Mouse (Mus musculus): ENCODE data around the gene Luc7l3. TPM values are rescaled to one million over a fixed set of nuclear protein-coding genes. Genes with fewer than 3 reads are reported as not detected.

Gene Luc7l3
- polyA plus RNA-seq, 1 experiment from 2014 or later: 68.5 TPM

DNA sequence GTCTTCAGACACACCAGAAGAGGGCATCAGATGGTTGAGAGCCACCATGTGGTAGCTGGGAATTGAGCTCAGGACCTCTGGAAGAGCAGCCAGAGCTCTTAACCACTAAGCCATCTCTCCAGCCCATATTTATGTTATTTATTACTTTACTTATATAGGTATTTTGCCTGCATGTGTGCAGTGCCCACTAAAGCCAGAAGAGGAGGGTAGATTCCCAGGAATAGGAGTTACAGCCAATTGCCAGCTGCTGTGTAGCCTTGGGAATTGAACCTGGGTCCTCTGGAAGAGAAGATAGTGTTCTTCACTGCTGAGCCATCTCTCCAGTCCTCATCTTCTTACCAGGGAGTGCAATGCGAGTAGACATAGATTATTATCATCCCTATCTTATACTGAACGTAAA is 28.1 kb upstream of the Luc7l3 start:
- no peak overlapping the region for H3K27ac ChIP-seq (replicated peaks)
- 69% methylated on average over 2 of the region's 2 CpGs for WGBS
- H3K9ac ChIP-seq: no peak overlapping the region
- H3K4me2 ChIP-seq: no peak overlapping the region
- H3K36me3 ChIP-seq: no peaks in the 10 kb centered on the region
- H3K27me3 ChIP-seq (replicated peaks): peaks cover 28% of the 10 kb centered on the region
- peaks cover 22% of the 10 kb centered on the region for H3K4me1 ChIP-seq
- no peak overlapping the region for H3K4me3 ChIP-seq
- H3K9me3 ChIP-seq: no peaks in the 10 kb centered on the region
- no peak for ATAC-seq (ENCODE audit: extremely low read depth, insufficient number of reproducible peaks, low FRiP score, low TSS enrichment)

DNA sequence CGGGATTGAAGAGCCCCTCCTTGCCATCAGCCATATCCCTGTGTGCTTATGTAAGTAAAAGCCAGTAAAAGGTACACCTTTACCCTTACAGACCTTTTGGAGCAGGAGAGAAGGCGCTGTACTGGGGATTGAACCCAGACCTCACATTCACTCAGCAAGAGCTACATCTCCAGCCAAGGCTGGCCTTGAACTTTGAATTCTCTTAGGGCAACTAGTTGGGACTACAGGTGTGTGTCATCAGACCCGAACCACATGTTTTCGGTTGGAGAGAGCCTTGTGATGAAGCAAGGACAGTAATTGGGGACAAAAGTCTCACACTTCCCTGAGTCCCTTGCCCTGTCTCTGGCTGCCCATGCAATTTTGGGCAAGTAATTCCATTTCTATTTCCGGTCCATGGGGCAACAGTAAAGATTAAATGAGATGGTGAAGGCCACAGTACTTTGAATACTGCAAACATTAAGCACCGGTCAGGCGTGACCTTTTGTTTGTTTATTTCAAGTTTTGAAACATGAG is 25.3 kb upstream of the Luc7l3 start:
- H3K4me2 ChIP-seq: no peak overlapping the region

GRCm38 (mm10) chr11:94346611-94347010 is 24.8 kb upstream of the Luc7l3 start:
- Histone ChIP-seq H3K9me3 (no peaks in the 10 kb centered on the region), H3K4me3 (no peak overlapping the region), H3K9ac (no peak overlapping the region; the same call in 1 of the 2 replicates), H3K4me2 (no peak overlapping the region), H3K27me3 (replicated peaks) (no peaks in the 10 kb centered on the region; the same call in 1 of the 2 replicates), H3K27ac (replicated peaks) (no peak overlapping the region), H3K4me1 (peaks cover 53% of the 10 kb centered on the region), H3K36me3 (no peaks in the 10 kb centered on the region)
- no peak; the same call in 1 of the 2 replicates for ATAC-seq (ENCODE audit: extremely low read depth, insufficient number of reproducible peaks, low FRiP score, low TSS enrichment)
- 35% methylated on average over 3 of the region's 3 CpGs for WGBS

More for the DNA sequence above, 25.3 kb upstream of the Luc7l3 start:
- Histone ChIP-seq H3K9ac (no peak overlapping the region; the same call in 1 of the 2 replicates), H3K27ac (replicated peaks) (no peak overlapping the region), H3K36me3 (no peaks in the 10 kb centered on the region), H3K9me3 (no peaks in the 10 kb centered on the region), H3K27me3 (replicated peaks) (peaks cover 4% of the 10 kb centered on the region), H3K4me3 (no peak overlapping the region), H3K4me1 (peaks cover 49% of the 10 kb centered on the region)
- no peak for ATAC-seq (ENCODE audit: extremely low read depth, insufficient number of reproducible peaks, low FRiP score, low TSS enrichment)
- 81% methylated on average over 7 of the region's 7 CpGs for WGBS

GRCm38 (mm10) chr11:94345926-94346325 is 24.1 kb upstream of the Luc7l3 start:
- peaks cover 53% of the 10 kb centered on the region for H3K4me1 ChIP-seq
- no peak for ATAC-seq (ENCODE audit: extremely low read depth, insufficient number of reproducible peaks, low FRiP score, low TSS enrichment)
- no peaks in the 10 kb centered on the region for H3K9me3 ChIP-seq
- WGBS: 63% methylated on average over 10 of the region's 10 CpGs
- H3K4me2 ChIP-seq: no peak overlapping the region
- H3K27ac ChIP-seq (replicated peaks): no peak overlapping the region
- no peaks in the 10 kb centered on the region; the same call in 1 of the 2 replicates for H3K27me3 ChIP-seq (replicated peaks)
- peaks cover 5% of the 10 kb centered on the region for H3K36me3 ChIP-seq
- no peak overlapping the region for H3K9ac ChIP-seq
- H3K4me3 ChIP-seq: no peak overlapping the region

DNA sequence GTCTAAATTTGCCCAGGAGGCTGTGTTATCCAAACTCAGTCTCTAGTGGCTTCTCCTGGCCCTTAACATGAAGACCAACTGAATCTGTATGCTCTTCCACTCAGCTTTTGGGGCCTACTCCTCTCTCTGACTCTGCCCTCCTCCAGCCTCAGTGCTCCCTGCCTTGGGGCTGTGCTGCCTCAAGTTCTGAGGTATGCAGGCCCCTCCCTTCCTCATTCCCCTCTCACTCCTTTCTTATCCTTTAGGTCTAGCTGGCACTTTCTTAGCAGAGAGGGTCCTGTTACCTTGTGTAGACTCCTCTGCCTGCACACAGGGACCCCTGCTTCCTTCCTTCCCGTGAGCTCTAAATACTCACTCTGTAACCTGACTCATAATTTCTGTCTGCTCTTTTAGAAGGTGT is 22.7 kb upstream of the Luc7l3 start:
- ATAC-seq (ENCODE audit: extremely low read depth, insufficient number of reproducible peaks, low FRiP score, low TSS enrichment): no peak
- 28% methylated on average over 1 of the region's 1 CpGs for WGBS
- Histone ChIP-seq H3K27me3 (replicated peaks) (no peaks in the 10 kb centered on the region; the same call in 1 of the 2 replicates), H3K27ac (replicated peaks) (no peak overlapping the region), H3K9me3 (no peaks in the 10 kb centered on the region), H3K9ac (no peak overlapping the region), H3K4me1 (peaks cover 50% of the 10 kb centered on the region), H3K36me3 (peaks cover 18% of the 10 kb centered on the region), H3K4me3 (no peak overlapping the region), H3K4me2 (no peak overlapping the region)

DNA sequence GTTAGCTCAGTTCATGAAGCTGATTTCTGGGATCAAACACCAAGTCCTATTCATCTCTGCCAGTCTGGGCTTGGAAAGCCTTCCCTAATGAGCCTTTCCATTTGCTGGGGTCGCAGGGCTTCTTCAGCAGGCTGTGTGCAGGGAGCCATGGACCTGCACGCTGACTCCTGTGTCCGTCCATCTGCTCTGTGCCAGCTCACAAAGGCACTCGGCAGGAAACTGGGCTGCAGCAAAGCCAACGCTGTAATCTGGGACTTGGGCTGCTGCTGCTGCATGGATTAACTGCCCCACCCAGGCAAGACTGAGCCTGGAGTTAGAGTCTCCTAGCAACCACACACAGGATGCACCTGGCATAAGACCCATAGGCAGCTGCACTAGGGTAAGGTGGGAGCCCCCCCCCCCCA is 22.2 kb upstream of the Luc7l3 start:
- peaks cover 50% of the 10 kb centered on the region for H3K4me1 ChIP-seq
- H3K9me3 ChIP-seq: no peaks in the 10 kb centered on the region
- H3K27ac ChIP-seq (replicated peaks): no peak overlapping the region
- 46% methylated on average over 5 of the region's 5 CpGs for WGBS
- no peak for ATAC-seq (ENCODE audit: extremely low read depth, insufficient number of reproducible peaks, low FRiP score, low TSS enrichment)
- no peaks in the 10 kb centered on the region; the same call in 1 of the 2 replicates for H3K27me3 ChIP-seq (replicated peaks)
- no peak overlapping the region for H3K9ac ChIP-seq
- H3K36me3 ChIP-seq: peaks cover 24% of the 10 kb centered on the region
- no peak overlapping the region for H3K4me2 ChIP-seq
- H3K4me3 ChIP-seq: no peak overlapping the region

DNA sequence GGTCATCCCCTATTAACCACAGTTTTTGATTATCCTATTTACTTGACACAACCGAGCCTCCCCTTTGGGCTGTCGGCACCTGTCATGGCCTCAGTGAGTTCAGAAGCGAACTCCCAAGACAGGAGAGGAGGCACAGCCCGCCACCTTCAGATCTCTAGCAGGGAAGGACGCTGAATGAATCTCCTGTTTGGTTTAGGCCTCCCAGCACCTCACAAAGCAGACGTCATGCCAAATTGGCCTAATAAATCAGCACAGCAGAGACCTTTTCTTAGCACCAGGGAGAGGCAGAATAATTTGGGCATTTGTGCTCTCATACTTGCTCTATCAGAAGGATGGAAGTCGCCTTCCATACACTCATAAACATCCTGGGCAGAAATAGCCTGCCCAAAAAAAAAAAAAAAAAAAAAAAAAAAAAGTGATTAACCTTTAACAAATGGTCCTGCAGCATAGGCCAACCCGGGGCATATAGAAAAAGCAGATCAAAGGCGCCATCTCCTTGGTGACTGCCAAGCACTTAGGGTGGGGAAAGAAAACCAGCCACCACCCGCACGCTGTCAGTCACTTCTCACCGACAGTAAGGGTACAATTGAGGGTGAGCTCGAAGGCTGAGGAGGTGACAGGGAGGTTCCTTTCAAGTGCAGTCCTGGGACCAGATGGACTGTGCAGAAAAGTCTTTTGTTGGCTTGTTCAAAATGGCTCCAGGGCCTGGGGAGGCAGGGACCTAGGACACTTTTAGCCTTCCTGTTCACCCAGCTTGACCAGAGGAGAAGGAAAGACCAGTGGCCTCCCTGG is 20.5 kb upstream of the Luc7l3 start:
- peak overlapping the region; percentile 48; the same call in 1 of the 2 replicates for H3K9ac ChIP-seq
- peaks cover 40% of the 10 kb centered on the region for H3K36me3 ChIP-seq
- H3K4me3 ChIP-seq: no peak overlapping the region
- H3K9me3 ChIP-seq: no peaks in the 10 kb centered on the region
- ATAC-seq (ENCODE audit: extremely low read depth, insufficient number of reproducible peaks, low FRiP score, low TSS enrichment): no peak
- H3K27ac ChIP-seq (replicated peaks): peak overlapping the region; percentile 21
- 37% methylated on average over 13 of the region's 13 CpGs for WGBS
- H3K4me2 ChIP-seq: no peak overlapping the region
- H3K27me3 ChIP-seq (replicated peaks): no peaks in the 10 kb centered on the region; the same call in 1 of the 2 replicates
- peaks cover 50% of the 10 kb centered on the region for H3K4me1 ChIP-seq

DNA sequence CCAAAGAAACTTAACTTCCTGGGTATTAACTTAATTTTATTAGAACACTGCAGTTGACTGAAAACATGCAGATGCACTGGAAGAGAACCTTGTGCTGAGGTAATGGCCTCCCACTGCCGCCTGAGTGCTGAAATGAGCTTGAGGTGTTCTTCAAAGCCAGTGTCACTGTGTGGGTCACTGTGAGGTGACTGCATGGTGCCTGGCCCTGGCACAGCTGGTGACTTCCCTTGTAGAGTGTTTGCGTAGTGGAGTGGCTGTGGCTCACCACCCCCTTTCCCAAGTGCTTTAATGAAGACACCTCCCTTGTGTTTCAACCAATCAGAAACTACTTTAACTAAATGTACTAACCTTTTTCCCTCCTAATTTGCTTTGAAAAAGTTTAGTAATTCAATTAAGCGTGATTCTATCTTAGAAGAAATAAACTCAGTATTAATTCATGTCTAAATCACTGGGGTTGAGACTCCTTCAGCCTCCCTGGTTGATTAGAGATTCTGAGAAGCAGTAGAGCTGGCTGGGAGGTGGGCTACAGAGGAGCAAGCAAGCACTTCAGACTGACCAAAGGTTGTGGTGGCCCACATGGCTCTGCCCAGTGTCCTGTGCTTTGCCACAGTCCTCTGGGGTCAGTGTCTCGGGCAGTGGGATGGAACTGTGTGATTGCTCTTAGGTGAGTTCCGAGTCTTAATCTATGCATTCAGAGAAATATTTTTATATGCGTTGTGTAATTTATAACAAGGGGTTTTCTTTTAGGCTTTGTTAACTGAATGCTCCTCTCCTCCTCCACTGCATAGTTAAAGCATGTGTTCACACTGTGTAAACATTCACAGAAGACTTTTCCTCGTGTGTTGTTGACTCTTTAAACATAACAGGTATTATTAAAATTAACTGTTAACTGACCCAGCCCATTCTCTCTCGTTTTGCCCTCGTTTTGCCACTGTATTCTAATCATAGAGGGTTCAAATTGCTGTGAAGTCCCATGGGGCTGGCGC is 19.5 kb upstream of the Luc7l3 start:
- Histone ChIP-seq H3K27me3 (replicated peaks) (no peaks in the 10 kb centered on the region; the same call in 1 of the 2 replicates), H3K4me2 (no peak overlapping the region), H3K27ac (replicated peaks) (peak overlapping the region; percentile 21; the same call in 1 of the 2 replicates), H3K4me3 (no peak overlapping the region), H3K9ac (peak overlapping the region; percentile 48; the same call in 1 of the 2 replicates), H3K4me1 (peaks cover 40% of the 10 kb centered on the region), H3K9me3 (no peaks in the 10 kb centered on the region), H3K36me3 (peaks cover 48% of the 10 kb centered on the region)
- no peak for ATAC-seq (ENCODE audit: extremely low read depth, insufficient number of reproducible peaks, low FRiP score, low TSS enrichment)
- WGBS: 76% methylated on average over 10 of the region's 10 CpGs

DNA sequence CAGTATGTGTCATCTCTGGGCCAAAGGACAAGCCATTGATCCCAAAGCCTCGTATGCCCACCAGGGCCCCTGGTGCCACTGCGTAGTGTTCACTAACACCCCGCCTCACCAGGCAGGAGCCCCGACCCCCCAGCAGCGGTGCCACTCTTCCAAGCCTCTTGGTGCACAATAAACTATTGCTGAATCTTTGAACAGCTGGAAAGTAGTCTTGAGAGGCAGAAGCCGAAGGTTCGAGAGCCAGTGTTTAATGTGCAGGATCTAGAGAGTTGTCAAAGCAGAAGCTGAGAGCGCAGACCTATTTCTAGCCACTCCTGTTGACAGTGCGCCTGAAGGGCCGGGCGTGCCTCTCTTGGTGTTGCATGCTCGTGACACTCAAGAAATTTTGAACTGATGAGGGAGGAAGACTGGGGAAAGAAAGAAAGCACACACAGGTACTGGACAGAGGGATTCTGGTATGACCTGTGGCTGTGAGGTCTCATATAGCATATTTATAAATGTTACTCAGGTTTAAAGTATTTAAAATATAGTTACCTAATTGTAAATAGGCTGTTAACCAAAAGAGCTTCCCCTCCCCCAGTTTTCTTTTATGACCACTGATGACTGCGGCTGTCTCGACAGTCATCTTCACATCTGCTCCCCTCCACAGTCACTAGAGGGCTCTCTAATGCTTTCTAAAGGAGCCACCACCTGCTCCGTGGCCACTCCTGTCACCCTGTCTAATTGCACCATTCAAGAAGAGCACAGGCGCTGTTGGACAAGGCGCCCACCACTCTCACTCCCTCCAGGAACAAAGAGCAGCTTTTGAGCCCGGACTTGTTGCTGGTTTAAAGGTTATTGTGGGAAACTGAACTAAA is 18.2 kb upstream of the Luc7l3 start:
- peaks cover 61% of the 10 kb centered on the region for H3K36me3 ChIP-seq
- H3K9me3 ChIP-seq: no peaks in the 10 kb centered on the region
- peaks cover 32% of the 10 kb centered on the region for H3K4me1 ChIP-seq
- no peak overlapping the region for H3K27ac ChIP-seq (replicated peaks)
- ATAC-seq (ENCODE audit: extremely low read depth, insufficient number of reproducible peaks, low FRiP score, low TSS enrichment): no peak
- 50% methylated on average over 18 of the region's 18 CpGs for WGBS
- H3K9ac ChIP-seq: no peak overlapping the region
- no peak overlapping the region for H3K4me3 ChIP-seq
- no peak overlapping the region for H3K4me2 ChIP-seq
- no peaks in the 10 kb centered on the region; the same call in 1 of the 2 replicates for H3K27me3 ChIP-seq (replicated peaks)

- H3K27me3 ChIP-seq (replicated peaks): no peaks in the 10 kb centered on the region
- no peak overlapping the region for H3K27ac ChIP-seq (replicated peaks)
- H3K4me1 ChIP-seq: peaks cover 28% of the 10 kb centered on the region
- WGBS: 74% methylated on average over 2 of the region's 2 CpGs
- peaks cover 73% of the 10 kb centered on the region for H3K36me3 ChIP-seq
- no peak overlapping the region for H3K4me2 ChIP-seq
- no peaks in the 10 kb centered on the region for H3K9me3 ChIP-seq
- no peak overlapping the region for H3K9ac ChIP-seq
- no peak overlapping the region for H3K4me3 ChIP-seq
- ATAC-seq (ENCODE audit: extremely low read depth, insufficient number of reproducible peaks, low FRiP score, low TSS enrichment): no peak
Observed at GRCm38 (mm10) chr11:94338347-94338746, 16.6 kb upstream of the Luc7l3 start.

Measured in heart, embryonic 13.5 days (tissue).